Mouse (Mus musculus) hindbrain, embryonic 14.5 days (tissue): Measurements from ENCODE around the gene Sfxn5. TPM values are rescaled to one million over a fixed set of nuclear protein-coding genes. Genes with fewer than 3 reads are reported as not detected.

ENCODE experiments used
- ATAC-seq: fragments of 200-750 bp; cut with Nextera tagmentation; 2 replicates; pipeline ENCODE4 v1.8.0; 2017; ENCODE audit warnings: moderate number of reproducible peaks, mild to moderate bottlenecking, moderate TSS enrichment, moderate library complexity; ENCODE audit not compliant: low FRiP score
- DNase-seq: peaks from one replicate; pipeline ENCODE4 v3.0.0-alpha.2; 2015; ENCODE audit warnings: low spot score
- H3K27ac ChIP-seq: fragments of 300-500 bp; sonication (generic); 2 replicates; pipeline ENCODE4 v1.5.1; 2014; ENCODE audit warnings: mild to moderate bottlenecking, moderate library complexity
- H3K27me3 ChIP-seq: fragments of 300-500 bp; sonication (generic); 2 replicates; pipeline ENCODE4 v1.6.1; 2014; ENCODE audit warnings: mild to moderate bottlenecking, low read length, mixed read lengths; ENCODE audit not compliant: control insufficient read depth, insufficient read depth
- H3K36me3 ChIP-seq: fragments of 300-500 bp; sonication (generic); replicated peaks from 2 replicates; pipeline ENCODE4 v1.6.1; 2014; ENCODE audit not compliant: control insufficient read depth, insufficient read depth
- H3K4me1 ChIP-seq: fragments of 300-500 bp; sonication (generic); replicated peaks from 2 replicates; pipeline ENCODE4 v1.6.1; 2014; ENCODE audit warnings: antibody characterized with exemption, low read length, mixed read lengths; ENCODE audit not compliant: control insufficient read depth, insufficient read depth
- H3K4me2 ChIP-seq: fragments of 300-500 bp; sonication (generic); replicated peaks from 2 replicates; pipeline ENCODE4 v1.6.1; 2014; ENCODE audit warnings: mild to moderate bottlenecking, moderate library complexity
- H3K4me3 ChIP-seq: fragments of 300-500 bp; sonication (generic); replicated peaks from 2 replicates; pipeline ENCODE4 v1.5.1; 2014; ENCODE audit warnings: mild to moderate bottlenecking, low read length
- H3K9ac ChIP-seq: fragments of 300-500 bp; sonication (generic); 2 replicates; pipeline ENCODE4 v1.6.1; 2014
- H3K9me3 ChIP-seq: fragments of 300-500 bp; sonication (generic); 2 replicates; pipeline ENCODE4 v1.6.1; 2016; ENCODE audit warnings: low read length; ENCODE audit not compliant: control insufficient read depth
- WGBS: fragments of 180-500 bp; shearing (Covaris S2); extraction: QIAGEN DNeasy Blood & Tissue Kit; methylation state at CpG from one replicate; pipeline ENCODE4 v1.1.7; 2014; 5-methylcytosine and 5-hydroxymethylcytosine counted together
- polyA plus RNA-seq: library from polyadenylated mRNA; unstranded; fragments of >200 nt; fragmentation: Nextera tagmentation; extraction: Ambion mirVana; gene quantifications from 2 replicates; pipeline ENCODE4 v1.2.1, GENCODE M21; 2014

The Sfxn5 gene
- polyA plus RNA-seq, 1 experiment from 2014 or later, result 30.4 TPM

- Histone ChIP-seq H3K4me3 (peak overlapping the region; percentile 72), H3K27me3 (no peaks in the 10 kb centered on the region), H3K9me3 (no peaks in the 10 kb centered on the region), H3K27ac (no peak overlapping the region), H3K9ac (peak overlapping the region; percentile 79; the same call in 1 of the 2 replicates), H3K36me3 (0 out of 2 replicates have a peak, but pooled peaks cover 3% of the 10 kb centered on the region), H3K4me1 (peaks cover 8% of the 10 kb centered on the region; the same call in 1 of the 2 replicates), H3K4me2 (peak overlapping the region; percentile 94)
- ATAC-seq (no peak), DNase-seq (no peak)
- 13% methylated on average over 8 of the region's 8 CpGs for WGBS
Observed at GRCm38 (mm10) chr6:85331736-85332135, 1.5 kb downstream of the Sfxn5 start.

- WGBS, result 50% methylated on average over 6 of the region's 6 CpGs
- Histone ChIP-seq H3K9ac (no peak overlapping the region), H3K27me3 (no peaks in the 10 kb centered on the region), H3K4me2 (peak overlapping the region; percentile 94), H3K36me3 (no peaks in the 10 kb centered on the region), H3K4me1 (peaks cover 8% of the 10 kb centered on the region; the same call in 1 of the 2 replicates), H3K27ac (no peak overlapping the region), H3K9me3 (no peaks in the 10 kb centered on the region), H3K4me3 (0 out of 2 replicates have a peak overlapping the region, but pooled peaks have one; percentile 72)
- no peak for ATAC-seq
- no peak for DNase-seq
Observed at GRCm38 (mm10) chr6:85331221-85331735, 1.9 kb downstream of the Sfxn5 start.

DNA sequence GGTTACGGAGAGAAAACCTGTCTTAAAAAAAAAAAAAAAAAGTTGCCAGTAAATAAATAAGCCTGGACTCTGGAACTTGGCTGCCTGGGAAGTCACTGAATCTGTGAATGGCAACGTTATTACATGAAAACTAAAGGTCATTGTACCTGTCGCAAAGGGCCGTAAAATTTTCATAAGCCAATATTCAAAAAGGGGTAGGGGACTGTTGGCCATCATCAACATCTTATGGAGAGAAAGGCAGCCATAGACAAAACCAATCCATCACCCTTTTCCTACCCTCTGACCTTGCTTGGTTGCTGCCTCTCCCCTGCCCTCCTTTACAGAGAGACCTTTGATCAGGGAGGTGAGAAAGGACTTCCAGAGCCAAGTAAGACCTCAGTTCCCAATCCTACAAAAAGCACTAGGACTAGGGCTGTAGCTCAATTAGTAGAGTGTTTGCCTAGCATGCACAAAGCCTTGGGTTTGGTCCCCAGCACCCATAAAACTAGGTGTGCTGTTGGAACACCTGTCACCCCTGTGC lies 3.5 kb downstream of the Sfxn5 start:
- DNase-seq (no peak), ATAC-seq (no peak)
- Histone ChIP-seq H3K27ac (no peak overlapping the region), H3K4me3 (no peak overlapping the region), H3K9me3 (no peaks in the 10 kb centered on the region), H3K4me1 (peaks cover 8% of the 10 kb centered on the region; the same call in 1 of the 2 replicates), H3K27me3 (no peaks in the 10 kb centered on the region), H3K36me3 (no peaks in the 10 kb centered on the region), H3K9ac (no peak overlapping the region), H3K4me2 (no peak overlapping the region)
- 94% methylated on average over 4 of the region's 4 CpGs for WGBS

- H3K27ac ChIP-seq, result no peak overlapping the region
Observed at GRCm38 (mm10) chr6:85326564-85326963, 6.7 kb downstream of the Sfxn5 start.

DNA sequence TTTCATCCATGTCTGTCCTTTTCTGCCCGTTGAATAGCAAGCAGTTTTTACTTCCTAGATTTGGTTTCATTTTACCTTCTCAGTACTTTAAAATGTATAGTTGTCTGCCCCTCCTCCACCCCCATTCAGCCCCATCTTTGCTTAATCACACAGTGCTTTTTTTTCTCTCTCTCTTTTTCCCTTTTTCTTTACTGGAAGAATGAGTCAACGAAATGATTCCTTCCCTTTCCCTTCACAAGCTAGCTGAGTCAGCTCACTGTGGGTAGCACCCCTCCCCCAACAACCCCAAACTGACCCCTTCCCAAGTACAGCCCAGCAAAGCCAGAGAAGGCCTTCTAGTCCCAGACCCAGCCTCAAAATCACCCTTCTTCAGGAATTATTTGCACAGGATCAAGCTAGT lies 8.1 kb downstream of the Sfxn5 start:
- no peaks in the 10 kb centered on the region for H3K36me3 ChIP-seq
- H3K4me3 ChIP-seq, result no peak overlapping the region
- H3K9me3 ChIP-seq, result no peaks in the 10 kb centered on the region
- DNase-seq (no peak), ATAC-seq (no peak)
- H3K4me2 ChIP-seq, result no peak overlapping the region
- 50% methylated on average over 2 of the region's 2 CpGs for WGBS
- no peak overlapping the region for H3K9ac ChIP-seq
- no peaks in the 10 kb centered on the region for H3K27me3 ChIP-seq
- no peak overlapping the region for H3K27ac ChIP-seq
- H3K4me1 ChIP-seq, result no peaks in the 10 kb centered on the region

More at GRCm38 (mm10) chr6:85326564-85326963, 6.7 kb downstream of the Sfxn5 start:
- Histone ChIP-seq H3K4me3 (no peak overlapping the region), H3K9ac (no peak overlapping the region), H3K4me1 (no peaks in the 10 kb centered on the region), H3K36me3 (no peaks in the 10 kb centered on the region), H3K4me2 (no peak overlapping the region), H3K9me3 (no peaks in the 10 kb centered on the region), H3K27me3 (no peaks in the 10 kb centered on the region)
- WGBS, result 86% methylated on average over 4 of the region's 4 CpGs
- DNase-seq, result no peak
- ATAC-seq, result no peak

DNA sequence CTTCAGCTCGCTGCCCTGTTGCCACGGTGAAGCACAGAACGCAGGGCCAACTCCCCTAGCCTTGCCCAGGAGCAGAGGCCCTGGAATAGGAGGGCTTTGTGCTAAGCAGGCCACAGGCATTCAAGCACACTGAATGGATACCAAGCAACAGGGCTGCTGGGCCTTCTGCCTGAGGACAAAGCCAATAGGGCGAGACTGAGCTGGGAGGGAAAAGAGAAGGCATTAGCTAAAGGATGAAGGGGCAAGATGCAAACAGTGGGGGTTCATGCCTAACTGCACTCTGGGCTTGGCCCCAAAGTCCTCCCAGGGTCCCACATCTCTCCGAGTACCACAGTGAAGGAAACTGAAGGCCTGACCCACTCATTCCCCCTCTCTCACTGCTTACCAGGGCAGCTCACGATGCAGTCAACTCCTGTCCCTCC lies 12.8 kb downstream of the Sfxn5 start:
- Histone ChIP-seq H3K9me3 (no peaks in the 10 kb centered on the region), H3K36me3 (no peaks in the 10 kb centered on the region), H3K27me3 (no peaks in the 10 kb centered on the region), H3K9ac (no peak overlapping the region), H3K27ac (peak overlapping the region; percentile 82), H3K4me3 (no peak overlapping the region), H3K4me2 (no peak overlapping the region), H3K4me1 (no peaks in the 10 kb centered on the region)
- DNase-seq (peak; percentile 50), ATAC-seq (peak; percentile 92)
- WGBS, result 18% methylated on average over 6 of the region's 6 CpGs

DNA sequence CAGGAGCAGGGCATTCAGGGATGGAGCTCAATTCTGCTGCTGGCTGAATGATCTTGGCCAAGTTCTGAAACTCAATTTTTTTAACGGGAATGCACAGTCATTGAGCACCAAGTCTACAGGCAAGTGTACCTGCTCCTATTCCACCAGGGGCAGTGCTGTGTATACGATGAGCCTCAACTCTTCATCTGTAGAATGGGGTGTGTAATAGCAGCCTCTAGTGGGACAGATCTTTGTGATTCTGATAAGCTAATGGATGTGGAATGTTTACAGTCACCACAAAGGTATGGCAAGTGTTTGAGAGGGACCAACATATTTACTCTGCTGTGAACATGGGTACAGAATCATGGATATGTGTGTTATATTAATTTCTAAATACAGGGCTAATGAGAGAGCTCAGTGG lies 17.0 kb downstream of the Sfxn5 start:
- Histone ChIP-seq H3K27ac (no peak overlapping the region), H3K9ac (no peak overlapping the region), H3K4me3 (no peak overlapping the region), H3K36me3 (no peaks in the 10 kb centered on the region), H3K4me1 (peaks cover 5% of the 10 kb centered on the region; the same call in 1 of the 2 replicates), H3K4me2 (no peak overlapping the region), H3K9me3 (no peaks in the 10 kb centered on the region), H3K27me3 (no peaks in the 10 kb centered on the region)
- DNase-seq (no peak), ATAC-seq (no peak)
- 87% methylated on average over 2 of the region's 2 CpGs for WGBS

- H3K36me3 ChIP-seq, result no peaks in the 10 kb centered on the region
- H3K4me3 ChIP-seq, result no peak overlapping the region
- no peak overlapping the region for H3K4me2 ChIP-seq
- H3K4me1 ChIP-seq, result peaks cover 5% of the 10 kb centered on the region; the same call in 1 of the 2 replicates
- peak overlapping the region; percentile 58 for H3K27ac ChIP-seq
- ATAC-seq (no peak), DNase-seq (no peak)
- WGBS, result 32% methylated on average over 9 of the region's 9 CpGs
- H3K9ac ChIP-seq, result no peak overlapping the region
- no peaks in the 10 kb centered on the region for H3K9me3 ChIP-seq
- H3K27me3 ChIP-seq, result no peaks in the 10 kb centered on the region
Observed at GRCm38 (mm10) chr6:85314064-85314798, 19.0 kb downstream of the Sfxn5 start.

GRCm38 (mm10) chr6:85307894-85308293 lies 25.3 kb downstream of the Sfxn5 start:
- 0 out of 2 replicates have a peak, but pooled peaks cover 4% of the 10 kb centered on the region for H3K4me1 ChIP-seq
- no peak overlapping the region for H3K4me2 ChIP-seq
- 55% methylated on average over 4 of the region's 4 CpGs for WGBS
- H3K36me3 ChIP-seq, result no peaks in the 10 kb centered on the region
- H3K27me3 ChIP-seq, result no peaks in the 10 kb centered on the region
- H3K9ac ChIP-seq, result no peak overlapping the region
- no peaks in the 10 kb centered on the region for H3K9me3 ChIP-seq
- no peak for ATAC-seq
- no peak for DNase-seq
- H3K4me3 ChIP-seq, result no peak overlapping the region
- no peak overlapping the region for H3K27ac ChIP-seq
